In genomic region chr14:118437156-118437931, GRCm38 (mm10) we compare ENCODE assay signal across 9 mouse cellular contexts.
DNase-seq lines count a peak whose midpoint lies in the region; ATAC-seq and TF ChIP-seq lines count a peak whose summit lies in the region.
"Had no signal": no experiment of that assay in that cellular context is flagged by ENCODE, and none has a peak within 500 bp of the region (broad histone marks: within the 10 kb centered on the region; RNA-seq: fewer than 3 reads in every experiment).

No protein-coding gene starts in this region.

- WGBS in liver, embryonic 11.5 days, result 1% methylated on average over 36 of the region's 36 CpGs
- WGBS in embryonic facial prominence, embryonic 11.5 days, result under 1% methylated on average over 33 of the region's 36 CpGs
- under 1% methylated on average over 29 of the region's 36 CpGs for WGBS in limb, embryonic 14.5 days
- 4% methylated on average over 36 of the region's 36 CpGs for WGBS in olfactory bulb, adult 2 months

- ATAC-seq in liver, embryonic 11.5 days (replicated peaks; ENCODE audit: low FRiP score), result no peak
- peak; percentile 82 for ATAC-seq in embryonic facial prominence, embryonic 11.5 days (replicated peaks; ENCODE audit: insufficient number of reproducible peaks, low FRiP score, low TSS enrichment, low read depth)
- peak; percentile 48 for ATAC-seq in limb, embryonic 14.5 days (ENCODE audit: low FRiP score, low read depth)

- intact Hi-C loops in heart, postnatal 14 days (cut with DNase I), result loop anchor here (10.0 kb wide), 1 partner anchor 203 kb away; the partner anchor contains the start of gene Sox21

- TF ChIP-seq POLR2A in limb, embryonic 14.5 days (IDR thresholded peaks at IDR 0.05; ENCODE audit: borderline replicate concordance, extremely low read depth, insufficient read depth, insufficient read length), result no peak
- TF ChIP-seq POLR2A in olfactory bulb, adult 2 months (IDR thresholded peaks at IDR 0.05; ENCODE audit: insufficient read depth, low read depth, low read length), result no peak

- DNase-seq in liver, embryonic 11.5 days (ENCODE audit: low spot score), result peak; percentile 54
- DNase-seq in liver, result no peak
- peak; percentile 46 for DNase-seq in embryonic facial prominence, embryonic 11.5 days (ENCODE audit: low spot score)
- peak; percentile 7 to 12 for DNase-seq in heart, postnatal 14 days
- DNase-seq in limb, embryonic 14.5 days (ENCODE audit: low spot score), result no peak
- no peak for DNase-seq in urinary bladder, postnatal 10 days (ENCODE audit: low spot score)
- no peak for DNase-seq in cerebellum, adult 18-20 months

- TF ChIP-seq CTCF in olfactory bulb, adult 2 months (IDR thresholded peaks at IDR 0.05; ENCODE audit: insufficient read depth, low read depth, low read length), result no peak

- peak overlapping the region; percentile 57 for H3K4me2 ChIP-seq in liver, embryonic 11.5 days
- H3K4me2 ChIP-seq in embryonic facial prominence, embryonic 11.5 days (ENCODE audit: low read depth, low read length), result peak overlapping the region; percentile 86
- H3K4me2 ChIP-seq in limb, embryonic 14.5 days (replicated peaks; ENCODE audit: low read depth, low read length, severe bottlenecking), result peak overlapping the region; percentile 89

- peaks cover 56% of the 10 kb centered on the region for H3K27me3 ChIP-seq in liver, embryonic 11.5 days (replicated peaks; ENCODE audit: control insufficient read depth, insufficient read depth, low read length)
- peaks cover 17% of the 10 kb centered on the region for H3K27me3 ChIP-seq in embryonic facial prominence, embryonic 11.5 days (ENCODE audit: control insufficient read depth, insufficient read depth, low read length)
- peaks cover 75% of the 10 kb centered on the region for H3K27me3 ChIP-seq in limb, embryonic 14.5 days (ENCODE audit: control insufficient read depth, insufficient read depth, low read length)

- peak overlapping the region; percentile 44 for H3K4me3 ChIP-seq in liver, embryonic 11.5 days (ENCODE audit: low read depth, low read length)
- H3K4me3 ChIP-seq in embryonic facial prominence, embryonic 11.5 days (ENCODE audit: low read depth, low read length), result peak overlapping the region; percentile 40
- peak overlapping the region; percentile 46 for H3K4me3 ChIP-seq in limb, embryonic 14.5 days (replicated peaks; ENCODE audit: low read length)
- peak overlapping the region; percentile 22 for H3K4me3 ChIP-seq in olfactory bulb, adult 2 months (ENCODE audit: insufficient read depth, low read depth, low read length)

- no peak overlapping the region for H3K27ac ChIP-seq in liver, embryonic 11.5 days (ENCODE audit: low read depth, low read length)
- no peak overlapping the region for H3K27ac ChIP-seq in embryonic facial prominence, embryonic 11.5 days (replicated peaks; ENCODE audit: low read depth, low read length)
- H3K27ac ChIP-seq in limb, embryonic 14.5 days (replicated peaks; ENCODE audit: low read depth, low read length), result no peak overlapping the region
- H3K27ac ChIP-seq in olfactory bulb, adult 2 months (ENCODE audit: insufficient read depth, low read depth, low read length), result no peak overlapping the region
- H3K27ac ChIP-seq: macrophage had no signal

- no peaks in the 10 kb centered on the region for H3K36me3 ChIP-seq in liver, embryonic 11.5 days (ENCODE audit: control insufficient read depth, insufficient read depth, low read length)
- no peaks in the 10 kb centered on the region for H3K36me3 ChIP-seq in embryonic facial prominence, embryonic 11.5 days (replicated peaks; ENCODE audit: control insufficient read depth, insufficient read depth, low read depth, low read length)
- no peaks in the 10 kb centered on the region for H3K36me3 ChIP-seq in limb, embryonic 14.5 days (ENCODE audit: control insufficient read depth, insufficient read depth, low read length)

- no peak overlapping the region for H3K9ac ChIP-seq in liver, embryonic 11.5 days (ENCODE audit: low read depth, low read length)
- peak overlapping the region; percentile 14 for H3K9ac ChIP-seq in embryonic facial prominence, embryonic 11.5 days (replicated peaks; ENCODE audit: low read length)
- peak overlapping the region; percentile 43 for H3K9ac ChIP-seq in limb, embryonic 14.5 days (ENCODE audit: low read depth, low read length, severe bottlenecking)

- H3K4me1 ChIP-seq in liver, embryonic 11.5 days (replicated peaks; ENCODE audit: control insufficient read depth, insufficient read depth, low read length), result no peaks in the 10 kb centered on the region
- no peaks in the 10 kb centered on the region for H3K4me1 ChIP-seq in embryonic facial prominence, embryonic 11.5 days (ENCODE audit: control insufficient read depth, insufficient read depth, low read length)
- peaks cover 10% of the 10 kb centered on the region for H3K4me1 ChIP-seq in limb, embryonic 14.5 days (ENCODE audit: control insufficient read depth, insufficient read depth, low read length)
- peaks cover 10% of the 10 kb centered on the region; the same call in 1 of the 2 replicates for H3K4me1 ChIP-seq in olfactory bulb, adult 2 months (ENCODE audit: control insufficient read depth, insufficient read depth, low read length)

- H3K9me3 ChIP-seq in liver, embryonic 11.5 days (ENCODE audit: control insufficient read depth, low read length), result no peaks in the 10 kb centered on the region
- no peaks in the 10 kb centered on the region for H3K9me3 ChIP-seq in embryonic facial prominence, embryonic 11.5 days (replicated peaks; ENCODE audit: control insufficient read depth, low read length)
- no peaks in the 10 kb centered on the region for H3K9me3 ChIP-seq in limb, embryonic 14.5 days (ENCODE audit: control insufficient read depth, low read length)

Comparison
In these comparisons a context has a peak if more than half of its experiments do, and no peak if none do; other contexts are left out.
1. DNase-seq: peak in liver, embryonic 11.5 days (single experiment), embryonic facial prominence, embryonic 11.5 days (single experiment) and heart, postnatal 14 days (2 of 2); none in liver (single experiment), limb, embryonic 14.5 days (single experiment), urinary bladder, postnatal 10 days (single experiment) and cerebellum, adult 18-20 months (0 of 2).
2. Peak in every context shown above with its lines, with median percentiles within 50 percentile points of each other: H3K4me2 ChIP-seq and H3K4me3 ChIP-seq.